Mouse (Mus musculus) frontal cortex, postnatal 14 days (tissue): ENCODE results near the gene Rars.

Experiments
- DNase-seq, 2 experiments: peaks; one replicate each; pipeline ENCODE4 v3.0.0; 2022; ENCODE audit warnings: low spot score in 2 of 2

The Rars gene

DNA sequence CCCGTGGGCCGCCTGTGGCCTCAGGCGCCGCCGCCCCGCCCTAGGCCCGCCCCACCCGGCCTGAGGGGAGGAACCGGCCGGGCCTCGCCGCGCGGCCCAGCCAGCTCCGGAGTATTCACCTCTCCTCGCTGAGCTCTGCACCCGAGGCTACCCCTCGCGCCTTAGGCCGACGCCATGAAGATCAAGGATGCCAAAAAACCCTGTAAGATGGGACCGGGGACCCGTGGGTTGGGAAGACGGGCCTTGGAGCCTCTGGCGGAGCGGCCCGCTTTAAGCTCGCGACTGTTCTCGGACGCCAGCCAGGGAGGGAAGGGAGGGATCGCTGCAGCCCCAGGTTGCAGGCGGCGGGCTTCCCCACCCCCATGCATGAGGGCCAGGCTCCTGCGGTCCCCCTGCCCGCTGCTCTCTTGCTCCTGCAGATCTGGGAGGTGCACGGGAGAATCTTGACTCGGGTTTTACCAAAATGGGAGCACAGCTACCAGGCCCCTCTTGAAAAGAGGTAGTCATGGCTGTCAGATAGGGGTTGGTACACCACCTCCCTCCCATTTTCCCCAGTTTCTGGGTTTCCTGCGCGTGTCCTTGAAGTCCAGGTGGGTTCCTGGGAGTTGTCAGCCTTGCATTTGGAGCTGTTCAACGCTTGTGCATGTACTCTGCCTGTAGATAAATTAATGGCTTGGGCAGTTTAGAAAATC is 64.4 kb downstream of the Rars start:
- peak; percentile 59 to 61 for DNase-seq

DNA sequence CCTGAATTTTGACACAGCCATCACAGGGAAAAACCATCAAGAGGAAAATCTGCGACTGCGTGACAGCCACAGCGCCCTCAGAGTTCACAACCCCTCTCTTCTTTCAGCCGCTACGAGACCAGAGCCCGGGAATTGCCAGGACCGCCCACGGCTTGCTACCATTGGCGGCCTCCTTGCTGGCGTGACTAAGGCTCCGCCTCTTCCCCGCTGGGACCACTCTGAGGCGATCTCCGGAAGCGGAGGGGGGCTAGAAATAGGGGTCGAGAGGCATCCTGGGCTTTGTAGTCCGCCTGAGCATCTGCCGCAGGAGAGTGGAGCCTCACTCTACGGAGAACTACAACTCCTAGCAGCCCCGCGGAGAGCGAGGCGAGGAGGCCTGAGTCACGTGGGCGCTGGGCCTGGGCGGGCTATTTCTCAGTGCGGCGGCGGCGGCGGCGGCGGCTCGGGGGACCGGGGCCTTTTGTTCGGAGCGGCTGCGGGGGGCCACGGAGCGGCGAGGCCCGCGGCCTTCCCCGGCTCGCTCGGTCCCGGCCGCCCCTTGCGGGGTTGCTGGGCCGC is 65.0 kb downstream of the Rars start, which contains the start of gene Pank3:
Pank3 (plus strand) TSS at position 297 of the 558 bp plus-strand sequence.
- DNase-seq: peak; percentile 96 to 98

- DNase-seq: no peak
Measured at GRCm38 (mm10) chr11:35766845-35767244, 67.5 kb downstream of the Rars start.

- DNase-seq: no peak
Measured at GRCm38 (mm10) chr11:35760627-35761003, 73.7 kb downstream of the Rars start.

- no peak for DNase-seq
Measured at GRCm38 (mm10) chr11:35760001-35760626, 74.2 kb downstream of the Rars start.
